Mouse (Mus musculus) MEL (cell line): ENCODE measurements around the gene Il2ra.

Experiments
- GABPA ChIP-seq: IDR thresholded peaks from 2 replicates; pipeline ENCODE4 v1.6.1; 2012; ENCODE audit warnings: low read depth, mild to moderate bottlenecking, inconsistent platforms, low read length, improper control_type of control experiment, moderate library complexity
- SIN3A ChIP-seq: IDR thresholded peaks from 2 replicates; pipeline ENCODE4 v1.6.1; 2012; ENCODE audit warnings: low read length, improper control_type of control experiment, inconsistent platforms

DNA sequence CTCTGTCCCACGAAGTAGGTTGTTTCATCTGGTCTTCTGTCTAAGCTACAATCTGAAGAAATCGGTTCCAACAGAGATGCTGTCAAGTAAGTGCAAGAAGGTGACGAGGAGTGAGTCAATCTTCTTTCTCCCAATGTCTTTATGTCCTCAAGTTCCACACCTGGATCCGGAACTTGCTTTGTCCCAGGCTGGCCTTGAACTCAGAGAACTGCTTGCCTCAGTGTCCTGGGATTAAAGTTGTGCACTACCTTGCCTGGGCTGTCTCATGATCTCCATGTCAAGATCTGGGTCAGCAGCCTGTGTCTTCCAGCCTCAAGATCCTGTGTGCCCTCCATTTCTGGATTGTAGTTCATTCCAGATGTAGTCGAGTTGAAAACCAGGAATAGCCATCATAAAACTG is 38.6 kb upstream of the Il2ra start, which contains the start of gene Rbm17:
- TF ChIP-seq SIN3A (no peak), GABPA (no peak)
